ENCODE assay signal across 10 mouse cellular contexts in genomic region chr6:145830617-145831016, GRCm38 (mm10). TPM values are rescaled to one million over a fixed set of nuclear protein-coding genes. Genes with fewer than 3 reads are reported as not detected.
DNase-seq lines count a peak whose midpoint lies in the region; ATAC-seq and TF ChIP-seq lines count a peak whose summit lies in the region.
"Had no signal": no experiment of that assay in that cellular context is flagged by ENCODE, and none has a peak within 500 bp of the region (broad histone marks: within the 10 kb centered on the region; RNA-seq: fewer than 3 reads in every experiment).

No protein-coding gene starts in this region.

- peak; percentile 75 for ATAC-seq in forebrain, embryonic 13.5 days
- ATAC-seq in forebrain, embryonic 12.5 days (ENCODE audit: low FRiP score) = no peak
- ATAC-seq in kidney, postnatal 0 days (replicated peaks; ENCODE audit: low FRiP score, low read depth) = peak; percentile 19; the same call in 1 of the 2 replicates
- ATAC-seq in hindbrain, postnatal 0 days = peak; percentile 74
- no peak for ATAC-seq in megakaryocyte, adult 5-6 weeks (ENCODE audit: poor library complexity, severe bottlenecking)

- H3K36me3 ChIP-seq in forebrain, embryonic 13.5 days (ENCODE audit: poor library complexity, severe bottlenecking) = no peaks in the 10 kb centered on the region
- H3K36me3 ChIP-seq in forebrain, embryonic 12.5 days (replicated peaks) = no peaks in the 10 kb centered on the region
- H3K36me3 ChIP-seq in kidney, postnatal 0 days (ENCODE audit: insufficient read depth, low read length) = no peaks in the 10 kb centered on the region
- no peaks in the 10 kb centered on the region for H3K36me3 ChIP-seq in hindbrain, postnatal 0 days (ENCODE audit: insufficient read depth, low read length)
- H3K36me3 ChIP-seq: embryonic facial prominence, embryonic 15.5 days had no signal

- no peak overlapping the region for H3K27ac ChIP-seq in forebrain, embryonic 13.5 days
- H3K27ac ChIP-seq in forebrain, embryonic 12.5 days = no peak overlapping the region
- no peak overlapping the region for H3K27ac ChIP-seq in kidney, postnatal 0 days
- H3K27ac ChIP-seq in hindbrain, postnatal 0 days = no peak overlapping the region
- no peak overlapping the region for H3K27ac ChIP-seq in left cerebral cortex, adult 2 months
- H3K27ac ChIP-seq: embryonic facial prominence, embryonic 15.5 days had no signal

- no peaks in the 10 kb centered on the region for H3K27me3 ChIP-seq in forebrain, embryonic 13.5 days
- H3K27me3 ChIP-seq in forebrain, embryonic 12.5 days = no peaks in the 10 kb centered on the region
- no peaks in the 10 kb centered on the region for H3K27me3 ChIP-seq in kidney, postnatal 0 days (ENCODE audit: insufficient read depth, low read length)
- H3K27me3 ChIP-seq in hindbrain, postnatal 0 days (ENCODE audit: insufficient read depth, low read length) = no peaks in the 10 kb centered on the region
- H3K27me3 ChIP-seq: embryonic facial prominence, embryonic 15.5 days had no signal

- no peaks in the 10 kb centered on the region for H3K9me3 ChIP-seq in forebrain, embryonic 13.5 days (replicated peaks)
- no peaks in the 10 kb centered on the region for H3K9me3 ChIP-seq in forebrain, embryonic 12.5 days
- no peaks in the 10 kb centered on the region for H3K9me3 ChIP-seq in kidney, postnatal 0 days (replicated peaks; ENCODE audit: low read length)
- no peaks in the 10 kb centered on the region for H3K9me3 ChIP-seq in hindbrain, postnatal 0 days (ENCODE audit: low read length)
- H3K9me3 ChIP-seq: embryonic facial prominence, embryonic 15.5 days had no signal

- TF ChIP-seq CTCF in kidney, postnatal 0 days (IDR thresholded peaks at IDR 0.05; ENCODE audit: low read depth) = no peak
- no peak for TF ChIP-seq CTCF in hindbrain, postnatal 0 days (IDR thresholded peaks at IDR 0.05; ENCODE audit: low read depth)
- TF ChIP-seq CTCF in left cerebral cortex, adult 2 months (IDR thresholded peaks at IDR 0.05) = no peak

- peak; percentile 42 for DNase-seq in kidney, postnatal 0 days (ENCODE audit: low spot score)
- no peak for DNase-seq in kidney, adult 8-10 months
- peak; percentile 26 for DNase-seq in embryo, embryonic 10.5 days (ENCODE audit: low spot score)
- DNase-seq in hindbrain, postnatal 0 days (ENCODE audit: low spot score) = peak; percentile 52
- no peak for DNase-seq in left cerebral cortex, adult 2 months (ENCODE audit: extremely low spot score in 1 of 2, low spot score in 2 of 2)

- intact Hi-C loops in left cerebral cortex, adult 2 months (cut with DNase I) = loop anchor here (1.0 to 2.0 kb wide), 2 partner anchors 442 to 580 kb away; no protein-coding TSS in a partner anchor

- no peaks in the 10 kb centered on the region for H3K4me1 ChIP-seq in forebrain, embryonic 13.5 days
- no peaks in the 10 kb centered on the region for H3K4me1 ChIP-seq in forebrain, embryonic 12.5 days
- no peaks in the 10 kb centered on the region for H3K4me1 ChIP-seq in kidney, postnatal 0 days (replicated peaks; ENCODE audit: insufficient read depth, low read length)
- no peaks in the 10 kb centered on the region for H3K4me1 ChIP-seq in hindbrain, postnatal 0 days (ENCODE audit: insufficient read depth, low read length)
- H3K4me1 ChIP-seq: embryonic facial prominence, embryonic 15.5 days had no signal

- no peak overlapping the region for H3K4me2 ChIP-seq in forebrain, embryonic 13.5 days
- no peak overlapping the region for H3K4me2 ChIP-seq in forebrain, embryonic 12.5 days
- H3K4me2 ChIP-seq in kidney, postnatal 0 days (ENCODE audit: low read length) = no peak overlapping the region; the same call in 1 of the 2 replicates
- peak overlapping the region; percentile 33; the same call in 1 of the 2 replicates for H3K4me2 ChIP-seq in hindbrain, postnatal 0 days (ENCODE audit: low read depth, low read length)
- H3K4me2 ChIP-seq: embryonic facial prominence, embryonic 15.5 days had no signal

- no peak overlapping the region for H3K4me3 ChIP-seq in forebrain, embryonic 13.5 days
- H3K4me3 ChIP-seq in forebrain, embryonic 12.5 days (replicated peaks) = no peak overlapping the region
- no peak overlapping the region for H3K4me3 ChIP-seq in kidney, postnatal 0 days (replicated peaks; ENCODE audit: low read depth, low read length)
- no peak overlapping the region for H3K4me3 ChIP-seq in hindbrain, postnatal 0 days (ENCODE audit: low read length)
- H3K4me3 ChIP-seq in left cerebral cortex, adult 2 months = no peak overlapping the region
- H3K4me3 ChIP-seq: embryonic facial prominence, embryonic 15.5 days had no signal

- no peak overlapping the region for H3K9ac ChIP-seq in forebrain, embryonic 13.5 days
- no peak overlapping the region for H3K9ac ChIP-seq in forebrain, embryonic 12.5 days
- no peak overlapping the region for H3K9ac ChIP-seq in kidney, postnatal 0 days (ENCODE audit: low read depth, low read length)
- H3K9ac ChIP-seq in hindbrain, postnatal 0 days (replicated peaks; ENCODE audit: low read length) = no peak overlapping the region
- H3K9ac ChIP-seq: embryonic facial prominence, embryonic 15.5 days had no signal

- WGBS in forebrain, embryonic 13.5 days = 60% methylated on average over 9 of the region's 9 CpGs
- 76% methylated on average over 9 of the region's 9 CpGs for WGBS in forebrain, embryonic 12.5 days
- 39% methylated on average over 9 of the region's 9 CpGs for WGBS in kidney, postnatal 0 days
- WGBS in hindbrain, postnatal 0 days = 27% methylated on average over 9 of the region's 9 CpGs

RNA-seq across cellular contexts. Expression of gene Bhlhe41, which starts 34.7 kb away (rescaled TPM):
- 1.3 and 1.9 TPM in 2 replicates for polyA plus RNA-seq in forebrain, embryonic 13.5 days (2015; fragmentation: Nextera tagmentation; extraction: Ambion mirVana)
- 1.5 and 1.6 TPM in 2 replicates for polyA plus RNA-seq in forebrain, embryonic 12.5 days (2016; fragmentation: Nextera tagmentation; extraction: Ambion mirVana)
- 1.0 and 1.1 TPM in 2 replicates for polyA plus RNA-seq in kidney, postnatal 0 days (2015; fragmentation: Nextera tagmentation; extraction: Ambion mirVana)
- total RNA-seq in hindbrain, postnatal 0 days (2014; rRNA removed) = 4.9 and 6.8 TPM in 2 replicates
- 9.4 TPM in 2 replicates for polyA plus RNA-seq in hindbrain, postnatal 0 days (2015; fragmentation: Nextera tagmentation; extraction: Ambion mirVana)
- 10 to 100 TPM; 30.0 to 37.3 TPM for total RNA-seq in left cerebral cortex, adult 2 months (2021)
- 0.02 TPM in 1 of 2 replicates, not detected in the other for total RNA-seq in megakaryocyte, adult 5-6 weeks (2015)
- not detected in 2 replicates for total RNA-seq in megakaryocyte, adult 5-6 weeks (2017)
- total RNA-seq: granulocyte monocyte progenitor cell, adult 5-6 weeks had no signal

Comparison
In these comparisons a context has a peak if more than half of its experiments do, and no peak if none do; other contexts are left out.
1. ATAC-seq: peak in forebrain, embryonic 13.5 days (single experiment), kidney, postnatal 0 days (single experiment) and hindbrain, postnatal 0 days (single experiment); none in forebrain, embryonic 12.5 days (single experiment) and megakaryocyte, adult 5-6 weeks (single experiment).
2. DNase-seq: peak in kidney, postnatal 0 days (single experiment), embryo, embryonic 10.5 days (single experiment) and hindbrain, postnatal 0 days (single experiment); none in kidney, adult 8-10 months (0 of 2) and left cerebral cortex, adult 2 months (0 of 2).